Mouse (Mus musculus): ENCODE results near the gene Hist1h4b. TPM values are rescaled to one million over a fixed set of nuclear protein-coding genes. Genes with fewer than 3 reads are reported as not detected.

Gene Hist1h4b
- polyA plus RNA-seq, 1 experiment from 2014 or later = 3.9 TPM

- Histone ChIP-seq H3K9ac (ENCODE audit: low read length) (no peak overlapping the region), H3K36me3 (ENCODE audit: control insufficient read depth, insufficient read depth, low read length) (no peaks in the 10 kb centered on the region), H3K9me3 (ENCODE audit: control insufficient read depth, low read length) (no peaks in the 10 kb centered on the region), H3K27ac (ENCODE audit: low read depth) (no peak overlapping the region), H3K4me2 (ENCODE audit: low read length) (no peak overlapping the region), H3K4me3 (ENCODE audit: low read depth, low read length) (no peak overlapping the region), H3K27me3 (replicated peaks; ENCODE audit: control insufficient read depth, insufficient read depth, low read length) (no peaks in the 10 kb centered on the region), H3K4me1 (replicated peaks; ENCODE audit: control insufficient read depth, insufficient read depth, low read length) (no peaks in the 10 kb centered on the region)
- WGBS = 75% methylated on average over 4 of the region's 4 CpGs
- no peak for ATAC-seq (replicated peaks; ENCODE audit: low FRiP score, low TSS enrichment, low read depth)
- no peak for DNase-seq (ENCODE audit: low spot score)
These were observed 32.6 kb upstream of the Hist1h4b start for GRCm38 (mm10) chr13:23724239-23724638.

GRCm38 (mm10) chr13:23725213-23725612 lies 31.6 kb upstream of the Hist1h4b start:
- Histone ChIP-seq H3K36me3 (ENCODE audit: control insufficient read depth, insufficient read depth, low read length) (no peaks in the 10 kb centered on the region), H3K9me3 (ENCODE audit: control insufficient read depth, low read length) (no peaks in the 10 kb centered on the region), H3K27me3 (replicated peaks; ENCODE audit: control insufficient read depth, insufficient read depth, low read length) (no peaks in the 10 kb centered on the region), H3K9ac (ENCODE audit: low read length) (no peak overlapping the region), H3K27ac (ENCODE audit: low read depth) (no peak overlapping the region), H3K4me3 (ENCODE audit: low read depth, low read length) (no peak overlapping the region), H3K4me2 (ENCODE audit: low read length) (no peak overlapping the region), H3K4me1 (replicated peaks; ENCODE audit: control insufficient read depth, insufficient read depth, low read length) (no peaks in the 10 kb centered on the region)
- no peak for DNase-seq (ENCODE audit: low spot score)
- no peak for ATAC-seq (replicated peaks; ENCODE audit: low FRiP score, low TSS enrichment, low read depth)
- WGBS = no CpG with 5 or more reads among the region's 1 CpGs

GRCm38 (mm10) chr13:23728472-23729191 lies 28.2 kb upstream of the Hist1h4b start:
- Histone ChIP-seq H3K4me3 (ENCODE audit: low read depth, low read length) (no peak overlapping the region), H3K9ac (ENCODE audit: low read length) (no peak overlapping the region), H3K9me3 (ENCODE audit: control insufficient read depth, low read length) (no peaks in the 10 kb centered on the region), H3K36me3 (ENCODE audit: control insufficient read depth, insufficient read depth, low read length) (no peaks in the 10 kb centered on the region), H3K27me3 (replicated peaks; ENCODE audit: control insufficient read depth, insufficient read depth, low read length) (no peaks in the 10 kb centered on the region), H3K4me2 (ENCODE audit: low read length) (no peak overlapping the region), H3K27ac (ENCODE audit: low read depth) (no peak overlapping the region), H3K4me1 (replicated peaks; ENCODE audit: control insufficient read depth, insufficient read depth, low read length) (no peaks in the 10 kb centered on the region)
- 90% methylated on average over 18 of the region's 18 CpGs for WGBS
- ATAC-seq (replicated peaks; ENCODE audit: low FRiP score, low TSS enrichment, low read depth) (no peak), DNase-seq (ENCODE audit: low spot score) (no peak)

- ATAC-seq (replicated peaks; ENCODE audit: low FRiP score, low TSS enrichment, low read depth) = no peak
- Histone ChIP-seq H3K36me3 (ENCODE audit: control insufficient read depth, insufficient read depth, low read length) (no peaks in the 10 kb centered on the region), H3K9ac (ENCODE audit: low read length) (no peak overlapping the region), H3K4me3 (ENCODE audit: low read depth, low read length) (no peak overlapping the region), H3K4me1 (replicated peaks; ENCODE audit: control insufficient read depth, insufficient read depth, low read length) (no peaks in the 10 kb centered on the region), H3K9me3 (ENCODE audit: control insufficient read depth, low read length) (no peaks in the 10 kb centered on the region), H3K4me2 (ENCODE audit: low read length) (no peak overlapping the region), H3K27ac (ENCODE audit: low read depth) (no peak overlapping the region), H3K27me3 (replicated peaks; ENCODE audit: control insufficient read depth, insufficient read depth, low read length) (no peaks in the 10 kb centered on the region)
- no peak for DNase-seq (ENCODE audit: low spot score)
- 88% methylated on average over 9 of the region's 9 CpGs for WGBS
These were observed 27.7 kb upstream of the Hist1h4b start for GRCm38 (mm10) chr13:23729192-23729525.

GRCm38 (mm10) chr13:23729706-23730105 lies 27.1 kb upstream of the Hist1h4b start:
- no peaks in the 10 kb centered on the region for H3K27me3 ChIP-seq (replicated peaks; ENCODE audit: control insufficient read depth, insufficient read depth, low read length)
- no peak overlapping the region for H3K9ac ChIP-seq (ENCODE audit: low read length)
- 92% methylated on average over 5 of the region's 5 CpGs for WGBS
- H3K4me2 ChIP-seq (ENCODE audit: low read length) = no peak overlapping the region
- no peaks in the 10 kb centered on the region for H3K4me1 ChIP-seq (replicated peaks; ENCODE audit: control insufficient read depth, insufficient read depth, low read length)
- ATAC-seq (replicated peaks; ENCODE audit: low FRiP score, low TSS enrichment, low read depth) = no peak
- no peaks in the 10 kb centered on the region for H3K36me3 ChIP-seq (ENCODE audit: control insufficient read depth, insufficient read depth, low read length)
- DNase-seq (ENCODE audit: low spot score) = no peak
- no peaks in the 10 kb centered on the region for H3K9me3 ChIP-seq (ENCODE audit: control insufficient read depth, low read length)
- H3K4me3 ChIP-seq (ENCODE audit: low read depth, low read length) = no peak overlapping the region
- H3K27ac ChIP-seq (ENCODE audit: low read depth) = no peak overlapping the region

- Histone ChIP-seq H3K4me1 (replicated peaks; ENCODE audit: control insufficient read depth, insufficient read depth, low read length) (no peaks in the 10 kb centered on the region), H3K9me3 (ENCODE audit: control insufficient read depth, low read length) (no peaks in the 10 kb centered on the region), H3K9ac (ENCODE audit: low read length) (no peak overlapping the region), H3K4me2 (ENCODE audit: low read length) (no peak overlapping the region), H3K36me3 (ENCODE audit: control insufficient read depth, insufficient read depth, low read length) (no peaks in the 10 kb centered on the region), H3K4me3 (ENCODE audit: low read depth, low read length) (no peak overlapping the region), H3K27ac (ENCODE audit: low read depth) (no peak overlapping the region), H3K27me3 (replicated peaks; ENCODE audit: control insufficient read depth, insufficient read depth, low read length) (no peaks in the 10 kb centered on the region)
- peak; percentile 65 for ATAC-seq (replicated peaks; ENCODE audit: low FRiP score, low TSS enrichment, low read depth)
- DNase-seq (ENCODE audit: low spot score) = no peak
- 23% methylated on average over 8 of the region's 8 CpGs for WGBS
These were observed 26.3 kb upstream of the Hist1h4b start for GRCm38 (mm10) chr13:23730479-23730878.

GRCm38 (mm10) chr13:23732156-23732804 lies 24.5 kb upstream of the Hist1h4b start:
- Histone ChIP-seq H3K9ac (ENCODE audit: low read length) (no peak overlapping the region), H3K36me3 (ENCODE audit: control insufficient read depth, insufficient read depth, low read length) (no peaks in the 10 kb centered on the region), H3K9me3 (ENCODE audit: control insufficient read depth, low read length) (no peaks in the 10 kb centered on the region), H3K27me3 (replicated peaks; ENCODE audit: control insufficient read depth, insufficient read depth, low read length) (no peaks in the 10 kb centered on the region), H3K4me3 (ENCODE audit: low read depth, low read length) (no peak overlapping the region), H3K4me2 (ENCODE audit: low read length) (no peak overlapping the region), H3K4me1 (replicated peaks; ENCODE audit: control insufficient read depth, insufficient read depth, low read length) (no peaks in the 10 kb centered on the region), H3K27ac (ENCODE audit: low read depth) (no peak overlapping the region)
- no peak; the same call in 1 of the 2 replicates for ATAC-seq (replicated peaks; ENCODE audit: low FRiP score, low TSS enrichment, low read depth)
- 26% methylated on average over 8 of the region's 8 CpGs for WGBS
- DNase-seq (ENCODE audit: low spot score) = no peak

GRCm38 (mm10) chr13:23737091-23737490 lies 19.7 kb upstream of the Hist1h4b start:
- Histone ChIP-seq H3K27me3 (replicated peaks; ENCODE audit: control insufficient read depth, insufficient read depth, low read length) (no peaks in the 10 kb centered on the region), H3K27ac (ENCODE audit: low read depth) (no peak overlapping the region), H3K9ac (ENCODE audit: low read length) (no peak overlapping the region), H3K9me3 (ENCODE audit: control insufficient read depth, low read length) (no peaks in the 10 kb centered on the region), H3K4me3 (ENCODE audit: low read depth, low read length) (no peak overlapping the region), H3K4me2 (ENCODE audit: low read length) (no peak overlapping the region), H3K4me1 (replicated peaks; ENCODE audit: control insufficient read depth, insufficient read depth, low read length) (peaks cover 12% of the 10 kb centered on the region), H3K36me3 (ENCODE audit: control insufficient read depth, insufficient read depth, low read length) (no peaks in the 10 kb centered on the region)
- 83% methylated on average over 5 of the region's 5 CpGs for WGBS
- no peak for ATAC-seq (replicated peaks; ENCODE audit: low FRiP score, low TSS enrichment, low read depth)
- no peak for DNase-seq (ENCODE audit: low spot score)

GRCm38 (mm10) chr13:23738041-23738440 lies 18.8 kb upstream of the Hist1h4b start:
- Histone ChIP-seq H3K4me3 (ENCODE audit: low read depth, low read length) (peak overlapping the region; percentile 49), H3K36me3 (ENCODE audit: control insufficient read depth, insufficient read depth, low read length) (no peaks in the 10 kb centered on the region), H3K27ac (ENCODE audit: low read depth) (peak overlapping the region; percentile 97), H3K9ac (ENCODE audit: low read length) (peak overlapping the region; percentile 81), H3K9me3 (ENCODE audit: control insufficient read depth, low read length) (no peaks in the 10 kb centered on the region), H3K4me2 (ENCODE audit: low read length) (peak overlapping the region; percentile 62), H3K27me3 (replicated peaks; ENCODE audit: control insufficient read depth, insufficient read depth, low read length) (no peaks in the 10 kb centered on the region), H3K4me1 (replicated peaks; ENCODE audit: control insufficient read depth, insufficient read depth, low read length) (peaks cover 12% of the 10 kb centered on the region)
- ATAC-seq (replicated peaks; ENCODE audit: low FRiP score, low TSS enrichment, low read depth) (no peak), DNase-seq (ENCODE audit: low spot score) (no peak)
- WGBS = 27% methylated on average over 4 of the region's 4 CpGs

Measured in intestine, embryonic 14.5 days (tissue).